7 mouse cellular contexts compared by ENCODE assay signal in the genomic region with DNA sequence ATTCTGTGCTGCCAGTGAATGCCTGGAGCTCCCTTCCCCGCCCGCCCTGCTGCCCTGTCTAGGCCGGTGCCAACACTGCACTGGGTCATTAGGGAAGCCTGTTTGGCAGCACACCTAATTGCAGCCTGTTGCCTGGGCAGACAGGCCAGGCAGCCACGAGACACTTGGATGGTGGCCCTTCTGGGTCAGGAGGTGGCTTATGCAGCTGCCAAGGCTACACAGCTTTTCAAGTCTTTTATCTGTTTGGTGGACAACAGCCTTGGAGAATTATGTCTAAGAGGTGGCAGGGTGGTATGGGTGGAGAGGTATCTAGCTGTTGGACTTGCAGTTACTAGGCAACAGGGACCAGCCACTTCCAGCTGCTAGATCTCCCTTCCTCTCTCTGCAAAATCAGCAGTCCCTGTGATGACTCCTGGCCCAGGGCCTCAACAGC. TPM values are rescaled to one million over a fixed set of nuclear protein-coding genes. Genes with fewer than 3 reads are reported as not detected.
DNase-seq lines count a peak whose midpoint lies in the region; TF ChIP-seq lines count a peak whose summit lies in the region.

No protein-coding gene starts in this region.

- no peak for TF ChIP-seq CTCF in left cerebral cortex, adult 2 months (IDR thresholded peaks at IDR 0.05)

- no peak overlapping the region for H3K27ac ChIP-seq in left cerebral cortex, adult 2 months

- no peak overlapping the region for H3K4me3 ChIP-seq in left cerebral cortex, adult 2 months

- DNase-seq in 3134 (ENCODE audit: extremely low read depth, insufficient read length, low spot score) (peak; percentile 13), MN1 (ENCODE audit: low spot score) (peak; percentile 96)
- DNase-seq in cerebellum, postnatal 36 days, result peak; percentile 65 to 74
- DNase-seq in heart, postnatal 10 days, result peak; percentile 92 to 93
- DNase-seq in left cerebral cortex, adult 2 months (ENCODE audit: extremely low spot score in 1 of 2, low spot score in 2 of 2), result peak; percentile 47 to 62
- peak; percentile 35 for DNase-seq in ovary, postnatal 10 days (ENCODE audit: low spot score)
- DNase-seq in thymus, postnatal 25 days, result no peak

- intact Hi-C loops in heart, postnatal 10 days (cut with DNase I), result no loop called here
- intact Hi-C loops in left cerebral cortex, adult 2 months (cut with DNase I), result no loop called here

RNA-seq across cellular contexts. Expression of a gene that starts 8.7 kb away (rescaled TPM):
- total RNA-seq in heart, postnatal 10 days (2021), result 10 to 100 TPM; 25.5 to 37.3 TPM
- total RNA-seq in left cerebral cortex, adult 2 months (2021), result 1 to 10 TPM; 5.1 to 7.8 TPM

RNA-seq across cellular contexts. Expression of a gene that starts 39.2 kb away (rescaled TPM):
- total RNA-seq in heart, postnatal 10 days (2021), result 1 to 10 TPM; 5.1 to 5.9 TPM
- total RNA-seq in left cerebral cortex, adult 2 months (2021), result 10 to 100 TPM; 15.2 to 20.0 TPM
